Mouse (Mus musculus): Measurements from ENCODE around the gene Hapln3.

GRCm38 (mm10) chr7:79080572-79081399 lies 50.0 kb downstream of the Hapln3 start:
- TF ChIP-seq CTCF (IDR thresholded peaks at IDR 0.05; ENCODE audit: insufficient read depth, low read length) = peak; percentile 70
- no peak for TF ChIP-seq POLR2A (IDR thresholded peaks at IDR 0.05; ENCODE audit: borderline replicate concordance, extremely low read depth, low read depth, low read length)

All from lung, adult 2 months (tissue).